Mouse (Mus musculus): ENCODE results near the gene Zfp219. TPM values are rescaled to one million over a fixed set of nuclear protein-coding genes. Genes with fewer than 3 reads are reported as not detected.

The Zfp219 gene
- polyA plus RNA-seq, 1 experiment from 2014 or later, result 32.8 TPM

DNA sequence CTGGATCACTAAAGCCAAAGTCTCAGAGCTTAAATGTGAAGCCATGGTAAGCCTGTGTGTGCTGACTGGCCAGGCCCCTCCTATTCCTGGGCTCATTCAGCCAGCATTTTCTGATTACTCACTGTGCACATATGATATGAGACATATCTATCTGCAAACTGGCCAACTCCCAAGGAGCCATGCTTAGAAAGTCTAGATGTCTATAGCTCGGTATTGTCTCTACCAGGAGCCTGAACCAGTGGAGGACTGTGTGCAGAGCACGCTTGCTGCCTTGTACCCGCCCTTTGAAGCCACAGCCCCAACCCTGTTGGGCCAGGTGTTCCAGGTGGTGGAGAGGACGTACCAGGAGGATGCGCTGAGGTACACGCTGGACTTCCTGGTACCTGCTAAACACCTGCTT lies 33.4 kb downstream of the Zfp219 start:
- Histone ChIP-seq H3K27me3 (ENCODE audit: control insufficient read depth, insufficient read depth, low read length) (no peaks in the 10 kb centered on the region), H3K4me2 (replicated peaks; ENCODE audit: low read depth, low read length) (no peak overlapping the region), H3K9me3 (ENCODE audit: control insufficient read depth, low read depth, low read length) (no peaks in the 10 kb centered on the region), H3K4me3 (ENCODE audit: low read depth, low read length) (no peak overlapping the region), H3K9ac (replicated peaks; ENCODE audit: low read depth, low read length) (no peak overlapping the region), H3K27ac (ENCODE audit: low read length) (no peak overlapping the region), H3K4me1 (ENCODE audit: control insufficient read depth, insufficient read depth, low read length) (peaks cover 12% of the 10 kb centered on the region), H3K36me3 (ENCODE audit: control insufficient read depth, insufficient read depth, low read length) (peaks cover 48% of the 10 kb centered on the region)
- ATAC-seq (ENCODE audit: insufficient number of reproducible peaks, insufficient read depth, low FRiP score, low read depth), result no peak
- 86% methylated on average over 6 of the region's 6 CpGs for WGBS

DNA sequence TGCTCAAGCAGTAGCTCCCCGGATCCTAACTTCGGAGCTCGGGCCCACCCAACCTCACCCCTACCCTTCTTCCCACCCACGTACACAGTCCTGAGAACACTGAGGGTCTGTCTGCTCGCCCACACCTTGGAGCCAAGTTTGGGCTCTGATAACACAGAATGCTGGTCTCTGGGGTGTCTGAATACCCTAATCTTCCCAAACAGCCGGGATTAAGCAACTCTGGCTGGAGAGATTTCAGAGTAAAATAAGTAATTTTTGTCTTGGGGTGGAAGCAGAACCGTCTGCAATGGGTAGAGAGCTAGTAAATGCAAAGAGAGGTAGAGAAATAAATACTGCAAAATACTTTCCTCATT lies 34.4 kb downstream of the Zfp219 start:
- Histone ChIP-seq H3K9ac (replicated peaks; ENCODE audit: low read depth, low read length) (peak overlapping the region; percentile 77), H3K4me1 (ENCODE audit: control insufficient read depth, insufficient read depth, low read length) (peaks cover 12% of the 10 kb centered on the region), H3K9me3 (ENCODE audit: control insufficient read depth, low read depth, low read length) (no peaks in the 10 kb centered on the region), H3K36me3 (ENCODE audit: control insufficient read depth, insufficient read depth, low read length) (peaks cover 37% of the 10 kb centered on the region), H3K4me3 (ENCODE audit: low read depth, low read length) (peak overlapping the region; percentile 60), H3K4me2 (replicated peaks; ENCODE audit: low read depth, low read length) (peak overlapping the region; percentile 79), H3K27ac (ENCODE audit: low read length) (peak overlapping the region; percentile 96), H3K27me3 (ENCODE audit: control insufficient read depth, insufficient read depth, low read length) (no peaks in the 10 kb centered on the region)
- 5% methylated on average over 7 of the region's 7 CpGs for WGBS
- ATAC-seq (ENCODE audit: insufficient number of reproducible peaks, insufficient read depth, low FRiP score, low read depth), result no peak

DNA sequence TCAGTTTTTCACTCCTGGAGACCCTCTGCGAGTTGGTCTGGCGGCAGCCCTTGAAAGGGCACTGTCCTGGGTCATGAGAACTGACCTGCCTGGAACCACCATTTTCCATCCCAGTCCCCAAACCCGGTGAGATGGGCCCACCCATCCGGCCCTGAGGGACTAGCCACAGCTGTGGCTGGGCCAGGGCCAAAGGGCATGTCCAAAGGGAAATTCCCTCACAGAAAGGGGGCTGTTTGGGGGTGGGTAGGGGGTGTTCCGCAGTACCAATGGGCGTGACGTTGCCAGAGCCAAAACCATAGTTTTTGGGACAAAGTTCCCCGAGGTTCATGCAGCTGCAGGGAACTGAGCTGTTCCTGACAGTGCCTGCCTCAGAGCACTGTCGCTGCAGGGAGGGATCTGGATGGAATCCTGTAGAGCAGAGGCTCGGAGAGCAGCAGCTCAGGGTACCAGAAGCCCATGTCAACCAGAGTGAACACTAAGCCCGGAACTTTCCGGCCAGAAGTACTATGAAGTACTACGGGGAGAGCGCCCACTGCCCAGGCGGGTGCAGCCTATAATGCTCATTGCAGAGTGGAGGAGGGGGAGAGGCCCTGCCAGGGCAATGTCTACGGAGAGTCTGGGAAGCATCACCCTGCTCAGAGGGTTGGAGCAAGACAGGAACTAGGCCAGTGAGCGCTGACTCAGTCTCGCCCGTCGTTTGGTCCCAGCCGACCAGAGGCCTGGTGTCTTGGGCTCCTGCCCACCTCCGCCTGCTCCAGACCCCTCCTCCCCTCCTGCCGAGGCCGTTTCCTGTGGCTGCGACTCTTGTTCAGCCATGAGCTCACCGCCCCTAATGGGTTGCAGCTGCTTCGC lies 35.0 kb downstream of the Zfp219 start:
- Histone ChIP-seq H3K27me3 (ENCODE audit: control insufficient read depth, insufficient read depth, low read length) (no peaks in the 10 kb centered on the region), H3K9ac (replicated peaks; ENCODE audit: low read depth, low read length) (peak overlapping the region; percentile 77), H3K4me1 (ENCODE audit: control insufficient read depth, insufficient read depth, low read length) (peaks cover 12% of the 10 kb centered on the region), H3K4me3 (ENCODE audit: low read depth, low read length) (peak overlapping the region; percentile 60), H3K27ac (ENCODE audit: low read length) (peak overlapping the region; percentile 96), H3K9me3 (ENCODE audit: control insufficient read depth, low read depth, low read length) (no peaks in the 10 kb centered on the region), H3K36me3 (ENCODE audit: control insufficient read depth, insufficient read depth, low read length) (peaks cover 31% of the 10 kb centered on the region), H3K4me2 (replicated peaks; ENCODE audit: low read depth, low read length) (peak overlapping the region; percentile 79)
- 1% methylated on average over 27 of the region's 27 CpGs for WGBS
- peak; percentile 77 for ATAC-seq (ENCODE audit: insufficient number of reproducible peaks, insufficient read depth, low FRiP score, low read depth)

DNA sequence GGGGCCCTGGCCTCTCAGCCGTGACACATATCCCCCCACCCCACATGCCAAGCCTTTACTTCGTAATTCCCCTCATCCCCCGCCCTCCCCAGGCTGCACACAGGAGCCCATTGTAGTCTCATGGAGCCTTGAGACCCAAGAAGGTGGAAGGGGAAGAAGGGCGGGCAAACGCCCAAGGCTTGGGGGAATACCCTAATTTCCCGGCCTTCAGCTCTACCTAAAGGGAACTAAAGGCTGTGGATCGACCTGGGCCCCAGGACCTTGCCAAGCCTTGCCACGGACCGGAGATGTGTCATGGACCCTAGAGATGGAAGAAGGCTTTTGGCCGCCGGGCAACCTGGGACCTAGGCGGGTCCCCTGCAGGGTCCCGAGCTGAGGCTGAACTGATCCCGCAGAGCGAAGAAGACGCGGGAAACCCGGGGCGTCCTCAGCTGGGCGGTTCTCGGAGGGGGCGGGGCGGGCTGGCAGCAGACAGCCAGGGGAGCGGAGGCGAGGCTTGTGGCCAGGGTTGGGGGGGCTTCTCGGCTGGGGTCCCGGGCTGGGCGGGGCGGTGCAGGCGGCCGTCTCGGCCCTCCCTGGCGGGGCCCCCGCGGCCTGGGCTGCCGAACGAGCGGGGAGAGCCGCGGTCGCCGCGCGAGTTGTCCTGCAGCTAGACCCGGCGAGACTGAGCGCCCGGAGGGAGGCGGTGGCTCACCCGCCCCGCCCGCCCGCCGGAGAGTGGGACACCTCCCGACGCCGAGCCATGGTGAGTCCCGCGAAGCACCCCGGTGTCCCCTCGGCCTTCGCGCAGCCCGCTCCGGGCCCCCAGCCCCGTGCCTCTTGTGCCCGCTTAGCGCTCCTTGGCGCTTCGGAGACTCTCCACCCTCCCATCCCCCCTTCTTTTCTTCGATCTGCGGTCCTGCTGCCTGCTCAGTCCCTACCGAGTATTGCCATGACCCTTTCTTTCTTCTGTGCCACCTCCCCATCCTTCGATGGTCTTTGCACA lies 36.0 kb downstream of the Zfp219 start, which contains the start of gene Arhgef40:
Gene Arhgef40 (plus strand): TSS at position 473 of the 985 bp plus-strand sequence.
- Histone ChIP-seq H3K4me3 (ENCODE audit: low read depth, low read length) (peak within 1 kb of the TSS; percentile 60), H3K27ac (ENCODE audit: low read length) (peak within 1 kb of the TSS; percentile 96), H3K9ac (replicated peaks; ENCODE audit: low read depth, low read length) (peak within 1 kb of the TSS; percentile 77), H3K36me3 (ENCODE audit: control insufficient read depth, insufficient read depth, low read length) (peaks cover 22% of the 10 kb centered on the region), H3K4me2 (replicated peaks; ENCODE audit: low read depth, low read length) (peak within 1 kb of the TSS; percentile 79), H3K9me3 (ENCODE audit: control insufficient read depth, low read depth, low read length) (no peaks in the 10 kb centered on the region), H3K4me1 (ENCODE audit: control insufficient read depth, insufficient read depth, low read length) (peaks cover 12% of the 10 kb centered on the region), H3K27me3 (ENCODE audit: control insufficient read depth, insufficient read depth, low read length) (no peaks in the 10 kb centered on the region)
- under 1% methylated on average over 64 of the region's 74 CpGs for WGBS
- peak; percentile 87 for ATAC-seq (ENCODE audit: insufficient number of reproducible peaks, insufficient read depth, low FRiP score, low read depth)

DNA sequence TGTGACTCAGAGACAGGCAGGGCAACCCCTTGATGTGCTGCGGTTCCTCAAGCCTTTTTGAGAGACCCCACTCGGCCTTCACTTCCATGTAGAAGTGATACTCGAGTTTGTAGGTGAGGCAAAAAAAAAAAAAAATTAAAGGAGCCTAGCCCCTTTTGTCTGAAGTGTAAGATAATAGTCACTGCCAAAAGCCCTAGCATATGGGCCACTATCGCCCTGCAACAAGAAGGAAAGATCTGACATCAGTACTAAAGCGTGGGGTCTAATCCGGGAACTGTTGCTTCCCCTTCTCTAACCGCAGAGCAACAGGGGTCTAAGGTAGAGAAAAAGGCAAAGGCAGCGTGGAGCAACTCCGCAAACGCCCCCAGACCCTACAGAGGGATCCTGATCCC lies 36.7 kb downstream of the Zfp219 start:
- Histone ChIP-seq H3K9ac (replicated peaks; ENCODE audit: low read depth, low read length) (peak overlapping the region; percentile 77), H3K27me3 (ENCODE audit: control insufficient read depth, insufficient read depth, low read length) (no peaks in the 10 kb centered on the region), H3K4me3 (ENCODE audit: low read depth, low read length) (peak overlapping the region; percentile 60), H3K27ac (ENCODE audit: low read length) (peak overlapping the region; percentile 96; the same call in 1 of the 2 replicates), H3K36me3 (ENCODE audit: control insufficient read depth, insufficient read depth, low read length) (peaks cover 15% of the 10 kb centered on the region), H3K4me1 (ENCODE audit: control insufficient read depth, insufficient read depth, low read length) (peaks cover 12% of the 10 kb centered on the region), H3K4me2 (replicated peaks; ENCODE audit: low read depth, low read length) (peak overlapping the region; percentile 79), H3K9me3 (ENCODE audit: control insufficient read depth, low read depth, low read length) (no peaks in the 10 kb centered on the region)
- 19% methylated on average over 10 of the region's 10 CpGs for WGBS
- ATAC-seq (ENCODE audit: insufficient number of reproducible peaks, insufficient read depth, low FRiP score, low read depth), result no peak

DNA sequence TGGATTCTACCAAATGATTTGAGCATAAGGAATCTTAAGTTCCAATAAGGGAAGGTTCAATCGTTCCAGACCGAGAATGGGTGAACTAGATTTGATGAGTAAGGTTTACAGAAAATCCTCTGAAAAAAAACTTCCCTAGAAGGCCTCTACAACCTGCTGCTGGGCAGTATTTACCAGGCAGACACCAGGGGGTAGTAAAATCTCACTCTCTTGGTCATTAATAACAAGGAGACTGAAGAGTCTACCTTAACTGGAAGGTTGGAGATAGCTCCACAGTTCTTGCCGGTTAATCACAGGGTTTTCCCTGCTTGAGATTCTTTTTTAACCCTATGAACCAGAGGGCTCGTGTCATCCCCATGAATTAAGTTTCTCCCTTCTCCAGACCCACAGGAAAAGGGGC lies 37.3 kb downstream of the Zfp219 start:
- no peak overlapping the region for H3K4me3 ChIP-seq (ENCODE audit: low read depth, low read length)

DNA sequence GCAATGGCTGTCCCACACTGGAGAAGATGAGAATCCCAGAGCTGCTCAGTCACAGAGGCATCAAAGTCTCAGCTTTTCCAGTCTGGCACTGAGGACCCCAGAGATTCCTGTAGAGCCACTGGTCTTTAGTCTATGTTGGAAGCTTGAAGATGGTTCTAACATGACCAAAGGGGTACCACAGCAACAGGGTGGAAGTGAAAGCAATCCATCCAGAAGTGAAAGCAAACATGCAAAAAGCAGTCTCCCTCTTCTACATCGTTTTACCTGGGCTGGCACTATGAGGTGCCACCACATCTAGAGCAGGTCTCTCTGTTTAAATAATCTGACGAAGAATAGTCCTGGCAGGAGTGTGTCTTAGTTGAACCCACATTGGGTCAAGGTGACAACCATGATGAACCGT lies 41.3 kb downstream of the Zfp219 start:
- Histone ChIP-seq H3K36me3 (ENCODE audit: control insufficient read depth, insufficient read depth, low read length) (no peaks in the 10 kb centered on the region), H3K4me3 (ENCODE audit: low read depth, low read length) (no peak overlapping the region), H3K27ac (ENCODE audit: low read length) (no peak overlapping the region), H3K9ac (replicated peaks; ENCODE audit: low read depth, low read length) (no peak overlapping the region), H3K27me3 (ENCODE audit: control insufficient read depth, insufficient read depth, low read length) (no peaks in the 10 kb centered on the region), H3K4me1 (ENCODE audit: control insufficient read depth, insufficient read depth, low read length) (peaks cover 2% of the 10 kb centered on the region; the same call in 1 of the 2 replicates), H3K4me2 (replicated peaks; ENCODE audit: low read depth, low read length) (no peak overlapping the region), H3K9me3 (ENCODE audit: control insufficient read depth, low read depth, low read length) (no peaks in the 10 kb centered on the region)
- 83% methylated on average over 3 of the region's 3 CpGs for WGBS
- no peak for ATAC-seq (ENCODE audit: insufficient number of reproducible peaks, insufficient read depth, low FRiP score, low read depth)

More for the DNA sequence above, 37.3 kb downstream of the Zfp219 start:
- Histone ChIP-seq H3K4me1 (ENCODE audit: control insufficient read depth, insufficient read depth, low read length) (peaks cover 12% of the 10 kb centered on the region), H3K27me3 (ENCODE audit: control insufficient read depth, insufficient read depth, low read length) (no peaks in the 10 kb centered on the region), H3K9ac (replicated peaks; ENCODE audit: low read depth, low read length) (no peak overlapping the region), H3K4me2 (replicated peaks; ENCODE audit: low read depth, low read length) (no peak overlapping the region), H3K36me3 (ENCODE audit: control insufficient read depth, insufficient read depth, low read length) (peaks cover 10% of the 10 kb centered on the region), H3K9me3 (ENCODE audit: control insufficient read depth, low read depth, low read length) (no peaks in the 10 kb centered on the region), H3K27ac (ENCODE audit: low read length) (no peak overlapping the region)
- no peak for ATAC-seq (ENCODE audit: insufficient number of reproducible peaks, insufficient read depth, low FRiP score, low read depth)
- 64% methylated on average over 4 of the region's 4 CpGs for WGBS

DNA sequence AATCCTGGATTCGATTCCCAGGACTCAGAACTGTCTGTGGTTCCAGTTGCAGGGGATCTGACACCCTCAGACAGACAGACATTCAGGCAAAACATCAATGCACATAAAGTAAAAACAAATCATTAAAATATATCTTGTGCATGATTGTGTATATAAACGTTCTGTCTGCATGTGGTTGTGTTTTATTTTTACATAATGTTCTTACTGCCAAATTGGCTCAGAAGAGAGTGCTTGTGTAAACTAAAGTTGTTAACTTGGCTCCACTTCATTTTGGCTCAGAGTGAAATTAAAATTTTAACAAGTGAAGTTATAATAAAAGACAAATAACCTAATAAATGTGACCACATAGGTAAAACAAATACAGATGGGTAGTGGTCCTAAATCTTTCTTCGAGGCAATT lies 53.1 kb downstream of the Zfp219 start:
- Histone ChIP-seq H3K27me3 (ENCODE audit: control insufficient read depth, insufficient read depth, low read length) (no peaks in the 10 kb centered on the region), H3K4me2 (replicated peaks; ENCODE audit: low read depth, low read length) (no peak overlapping the region), H3K4me3 (ENCODE audit: low read depth, low read length) (no peak overlapping the region), H3K4me1 (ENCODE audit: control insufficient read depth, insufficient read depth, low read length) (no peaks in the 10 kb centered on the region), H3K9me3 (ENCODE audit: control insufficient read depth, low read depth, low read length) (no peaks in the 10 kb centered on the region), H3K36me3 (ENCODE audit: control insufficient read depth, insufficient read depth, low read length) (no peaks in the 10 kb centered on the region), H3K9ac (replicated peaks; ENCODE audit: low read depth, low read length) (no peak overlapping the region), H3K27ac (ENCODE audit: low read length) (no peak overlapping the region)
- no peak for ATAC-seq (ENCODE audit: insufficient number of reproducible peaks, insufficient read depth, low FRiP score, low read depth)
- 68% methylated on average over 3 of the region's 3 CpGs for WGBS
